Mouse (Mus musculus) CH12.LX (cell line): ENCODE data around the gene Gm10160. TPM values are rescaled to one million over a fixed set of nuclear protein-coding genes. Genes with fewer than 3 reads are reported as not detected.

Experiments used
- DNase-seq: peaks from one replicate; pipeline ENCODE4 v3.0.0-alpha.2; 2013; ENCODE audit errors: extremely low read depth
- H3K27ac ChIP-seq: 2 replicates; pipeline ENCODE4 v1.5.1; 2012; ENCODE audit warnings: low read depth, mild to moderate bottlenecking, control low read depth, moderate library complexity; ENCODE audit not compliant: insufficient read depth
- H3K27me3 ChIP-seq: replicated peaks from 2 replicates; pipeline ENCODE3; 2012; ENCODE audit warnings: inconsistent platforms
- H3K36me3 ChIP-seq, 2 experiments: replicated peaks in 1 of 2; 2 replicates each; pipeline versions ENCODE3 to v1.6.1; 2012; ENCODE audit warnings: inconsistent platforms in 1 of 2, low read length in 1 of 2, mild to moderate bottlenecking in 1 of 2, mixed read lengths in 1 of 2, moderate library complexity in 1 of 2; ENCODE audit not compliant: control insufficient read depth in 1 of 2, insufficient read depth in 1 of 2
- H3K4me1 ChIP-seq, 2 experiments: 2 replicates each; pipeline ENCODE4 v1.6.1; 2012; ENCODE audit warnings: inconsistent platforms in 1 of 2, moderate library complexity in 1 of 2; ENCODE audit not compliant: insufficient read depth in 2 of 2, control insufficient read depth in 1 of 2
- H3K4me2 ChIP-seq: 2 replicates; pipeline ENCODE4 v1.6.1; 2012; ENCODE audit warnings: low read depth, mild to moderate bottlenecking, control low read depth; ENCODE audit not compliant: poor library complexity, insufficient read depth, severe bottlenecking
- H3K4me3 ChIP-seq, 3 experiments: fragments of 150-350 bp in 1 of 3; sonication (generic) in 1 of 3; replicated peaks in 1 of 3; 2 replicates each; pipeline versions ENCODE3 to v1.5.1; 2011 to 2012; ENCODE audit warnings: low read depth in 2 of 3, low read length in 2 of 3, mild to moderate bottlenecking in 2 of 3, moderate library complexity in 2 of 3, control low read depth in 1 of 3, improper control_type of control experiment in 1 of 3, inconsistent platforms in 1 of 3, mixed read lengths in 1 of 3; ENCODE audit not compliant: poor library complexity in 1 of 3
- H3K79me2 ChIP-seq: replicated peaks from 2 replicates; pipeline ENCODE4 v1.6.1; 2012; ENCODE audit warnings: mild to moderate bottlenecking, moderate library complexity; ENCODE audit not compliant: control insufficient read depth, poor library complexity, insufficient read depth, severe bottlenecking; ENCODE audit errors: extremely low read depth
- H3K9ac ChIP-seq: 2 replicates; pipeline ENCODE4 v1.6.1; 2012; ENCODE audit warnings: low read depth, mild to moderate bottlenecking, control low read depth, moderate library complexity; ENCODE audit not compliant: insufficient read depth
- H3K9me3 ChIP-seq: replicated peaks from 2 replicates; pipeline ENCODE3; 2012; ENCODE audit warnings: low read length, inconsistent platforms, mixed read lengths
- BHLHE40 ChIP-seq: IDR thresholded peaks from 2 replicates; pipeline ENCODE4 v1.6.1; 2011; ENCODE audit warnings: mild to moderate bottlenecking, low read depth, low read length, improper control_type of control experiment
- CHD1 ChIP-seq: IDR thresholded peaks from 2 replicates; pipeline ENCODE4 v1.6.1; 2012; ENCODE audit warnings: low read depth, low read length, improper control_type of control experiment, inconsistent platforms
- CHD2 ChIP-seq: IDR thresholded peaks from 2 replicates; pipeline ENCODE4 v1.6.1; 2011; ENCODE audit warnings: low read length, improper control_type of control experiment
- CTCF ChIP-seq, 2 experiments: IDR thresholded peaks in 1 of 2; conservative IDR thresholded peaks in 1 of 2; 2 replicates each; pipeline ENCODE4 v1.5.1; 2011 to 2012; ENCODE audit warnings: low read depth in 2 of 2, low read length in 2 of 2, improper control_type of control experiment in 1 of 2, inconsistent platforms in 1 of 2, mild to moderate bottlenecking in 1 of 2, moderate library complexity in 1 of 2
- E2F4 ChIP-seq: IDR thresholded peaks from 2 replicates; pipeline ENCODE4 v1.6.1; 2011; ENCODE audit warnings: low read depth, low read length, improper control_type of control experiment; ENCODE audit not compliant: insufficient replicate concordance
- ELF1 ChIP-seq: IDR thresholded peaks from 2 replicates; pipeline ENCODE4 v1.6.1; 2014; ENCODE audit warnings: low read depth, mild to moderate bottlenecking, inconsistent platforms, low read length, improper control_type of control experiment
- EP300 ChIP-seq: IDR thresholded peaks from 2 replicates; pipeline ENCODE4 v1.6.1; 2011; ENCODE audit warnings: low read length, improper control_type of control experiment
- ETS1 ChIP-seq: conservative IDR thresholded peaks from 2 replicates; pipeline ENCODE4 v1.6.1; 2012; ENCODE audit warnings: low read depth, mild to moderate bottlenecking, inconsistent platforms, low read length, improper control_type of control experiment, moderate library complexity
- GABPA ChIP-seq: IDR thresholded peaks from 2 replicates; pipeline ENCODE4 v1.6.1; 2012; ENCODE audit warnings: low read depth, low read length, improper control_type of control experiment, inconsistent platforms; ENCODE audit not compliant: insufficient replicate concordance
- HCFC1 ChIP-seq: IDR thresholded peaks from 2 replicates; pipeline ENCODE4 v1.6.1; 2012; ENCODE audit warnings: low read depth, mild to moderate bottlenecking, inconsistent platforms, low read length, improper control_type of control experiment
- IRF4 ChIP-seq: IDR thresholded peaks from 2 replicates; pipeline ENCODE4 v1.6.1; 2014; ENCODE audit warnings: low read depth, mild to moderate bottlenecking, inconsistent platforms, low read length, improper control_type of control experiment
- JUN ChIP-seq: IDR thresholded peaks from 2 replicates; pipeline ENCODE4 v1.6.1; 2011; ENCODE audit warnings: low read depth, mild to moderate bottlenecking, low read length, improper control_type of control experiment, moderate library complexity; ENCODE audit not compliant: insufficient read depth
- JUND ChIP-seq: conservative IDR thresholded peaks from 2 replicates; pipeline ENCODE4 v1.6.1; 2011; ENCODE audit warnings: low read depth, low read length, improper control_type of control experiment
- KAT2A ChIP-seq: IDR thresholded peaks from 2 replicates; pipeline ENCODE4 v1.6.1; 2012; ENCODE audit warnings: low read length, improper control_type of control experiment, inconsistent platforms; ENCODE audit not compliant: insufficient replicate concordance
- MAFK ChIP-seq: IDR thresholded peaks from 2 replicates; pipeline ENCODE4 v1.6.1; 2011; ENCODE audit warnings: low read length, improper control_type of control experiment; ENCODE audit not compliant: insufficient replicate concordance
- MAX ChIP-seq: IDR thresholded peaks from 2 replicates; pipeline ENCODE4 v1.6.1; 2011; ENCODE audit warnings: low read length, improper control_type of control experiment
- MAZ ChIP-seq: IDR thresholded peaks from 2 replicates; pipeline ENCODE4 v1.6.1; 2012; ENCODE audit warnings: low read depth, mild to moderate bottlenecking, inconsistent platforms, low read length, improper control_type of control experiment, moderate library complexity
- MEF2A ChIP-seq: IDR thresholded peaks from 2 replicates; pipeline ENCODE4 v1.6.1; 2014; ENCODE audit warnings: low read depth, mild to moderate bottlenecking, inconsistent platforms, low read length, improper control_type of control experiment, borderline replicate concordance
- MXI1 ChIP-seq: IDR thresholded peaks from 2 replicates; pipeline ENCODE4 v1.6.1; 2011; ENCODE audit warnings: mild to moderate bottlenecking, low read depth, low read length, improper control_type of control experiment
- MYC ChIP-seq: IDR thresholded peaks from 2 replicates; pipeline ENCODE4 v1.6.1; 2011; ENCODE audit warnings: low read depth, mild to moderate bottlenecking, improper control_type of control experiment, low read length
- NELFE ChIP-seq: IDR thresholded peaks from 2 replicates; pipeline ENCODE4 v1.6.1; 2011; ENCODE audit warnings: low read depth, low read length, improper control_type of control experiment
- NRF1 ChIP-seq: IDR thresholded peaks from 2 replicates; pipeline ENCODE4 v1.6.1; 2014; ENCODE audit warnings: low read depth, mild to moderate bottlenecking, inconsistent platforms, low read length, improper control_type of control experiment, moderate library complexity
- PAX5 ChIP-seq: IDR thresholded peaks from 2 replicates; pipeline ENCODE4 v1.6.1; 2012; ENCODE audit warnings: low read length, inconsistent platforms, mixed read lengths
- POLR2A ChIP-seq: IDR thresholded peaks from 2 replicates; pipeline ENCODE4 v1.6.1; 2011; ENCODE audit warnings: low read depth, mild to moderate bottlenecking, improper control_type of control experiment, low read length
- POLR2AphosphoS2 ChIP-seq: IDR thresholded peaks from 2 replicates; pipeline ENCODE4 v1.6.1; 2011; ENCODE audit warnings: low read depth, low read length, improper control_type of control experiment
- RAD21 ChIP-seq: IDR thresholded peaks from 2 replicates; pipeline ENCODE4 v1.6.1; 2011; ENCODE audit warnings: low read depth, mild to moderate bottlenecking, low read length, improper control_type of control experiment, moderate library complexity
- RCOR1 ChIP-seq: conservative IDR thresholded peaks from 2 replicates; pipeline ENCODE4 v1.6.1; 2012; ENCODE audit warnings: low read depth, mild to moderate bottlenecking, inconsistent platforms, low read length, improper control_type of control experiment
- SIN3A ChIP-seq: IDR thresholded peaks from 2 replicates; pipeline ENCODE4 v1.6.1; 2012; ENCODE audit warnings: low read length, improper control_type of control experiment, inconsistent platforms
- SMC3 ChIP-seq: IDR thresholded peaks from 2 replicates; pipeline ENCODE4 v1.6.1; 2011; ENCODE audit warnings: low read depth, low read length, improper control_type of control experiment
- TBP ChIP-seq: conservative IDR thresholded peaks from 2 replicates; pipeline ENCODE4 v1.6.1; 2011; ENCODE audit warnings: low read depth, low read length, improper control_type of control experiment
- TCF12 ChIP-seq: IDR thresholded peaks from 2 replicates; pipeline ENCODE4 v1.6.1; 2014; ENCODE audit warnings: low read depth, mild to moderate bottlenecking, inconsistent platforms, low read length, improper control_type of control experiment
- UBTF ChIP-seq: IDR thresholded peaks from 2 replicates; pipeline ENCODE4 v1.6.1; 2012; ENCODE audit warnings: low read depth, mild to moderate bottlenecking, inconsistent platforms, low read length, improper control_type of control experiment, moderate library complexity
- USF1 ChIP-seq: IDR thresholded peaks from 2 replicates; pipeline ENCODE4 v1.6.1; 2014; ENCODE audit warnings: low read depth, mild to moderate bottlenecking, inconsistent platforms, low read length, improper control_type of control experiment
- USF2 ChIP-seq: conservative IDR thresholded peaks from 2 replicates; pipeline ENCODE4 v1.6.1; 2011; ENCODE audit warnings: low read depth, low read length, improper control_type of control experiment
- ZC3H11A ChIP-seq: IDR thresholded peaks from 2 replicates; pipeline ENCODE4 v1.6.1; 2012; ENCODE audit warnings: low read depth, mild to moderate bottlenecking, inconsistent platforms, low read length, improper control_type of control experiment
- ZKSCAN1 ChIP-seq: IDR thresholded peaks from 2 replicates; pipeline ENCODE4 v1.6.1; 2012; ENCODE audit warnings: low read depth, inconsistent platforms, low read length, improper control_type of control experiment, borderline replicate concordance
- ZMIZ1 ChIP-seq: IDR thresholded peaks from 2 replicates; pipeline ENCODE4 v1.6.1; 2012; ENCODE audit warnings: low read depth, mild to moderate bottlenecking, inconsistent platforms, low read length, improper control_type of control experiment
- ZNF384 ChIP-seq: IDR thresholded peaks from 2 replicates; pipeline ENCODE4 v1.6.1; 2012; ENCODE audit warnings: low read depth, low read length, improper control_type of control experiment, inconsistent platforms
- dilution Hi-C: fragments of 300-500 bp; cut with MboI; formaldehyde crosslinking; loops from 2 replicates; pipeline ENCODE4 v1.14.3; 2020; ENCODE audit warnings: low sequenced_read_pairs; ENCODE audit not compliant: extremely low pct_unique_long_range_greater_than_20kb, extremely low pct_ligation_motif_present
- in situ Hi-C: fragments of 300-500 bp; cut with MboI; formaldehyde crosslinking; loops from 3 replicates; pipeline ENCODE4 v1.14.3; 2019; ENCODE audit warnings: low sequenced_read_pairs, low pct_ligation_motif_present, low pct_unique_long_range_greater_than_20kb, mixed read lengths
- polyA plus RNA-seq: library from polyadenylated mRNA; unstranded; fragments of >175 nt; gene quantifications from 2 replicates; pipeline ENCODE4 v1.2.1, GENCODE M21; 2012; ENCODE audit warnings: low read depth; ENCODE audit not compliant: insufficient read length
- total RNA-seq, 2 experiments: library from RNA; depleted of rRNA; stranded (reverse); fragments of 300-350 nt in 1 of 2; fragments of >200 nt in 1 of 2; gene quantifications; 2 replicates each; pipeline ENCODE4 v1.2.3; 2012 to 2014

Gene Gm10160
- total and polyA plus RNA-seq, 3 experiments: not detected

DNA sequence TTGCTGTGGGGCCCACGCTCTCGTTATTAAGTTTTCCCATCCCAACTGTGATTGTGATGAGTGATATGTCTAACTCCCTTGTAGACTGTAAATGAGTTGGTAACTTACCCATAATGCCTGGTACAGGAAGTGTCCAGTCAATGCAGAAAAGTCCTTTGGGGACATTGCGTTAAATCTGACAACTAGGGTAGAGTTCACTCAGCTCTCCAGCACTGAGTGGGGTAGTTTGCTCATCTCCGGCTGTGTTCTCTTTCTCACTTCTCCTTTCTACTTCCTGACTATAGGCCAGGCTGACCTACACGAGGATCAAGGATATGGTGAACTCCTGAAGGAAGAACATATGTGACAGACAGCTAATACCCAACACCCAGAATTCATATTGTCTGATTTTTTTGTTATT lies 6.4 kb downstream of the Gm10160 start:
- dilution Hi-C loops: no loop called here
- Histone ChIP-seq H3K27me3 (no peaks in the 10 kb centered on the region), H3K79me2 (no peaks in the 10 kb centered on the region), H3K4me2 (peak overlapping the region; percentile 92), H3K4me3 (no peak overlapping the region), H3K4me1 (peaks cover 4 to 25% of the 10 kb centered on the region in 2 experiments), H3K27ac (peak overlapping the region; percentile 64; the same call in 1 of the 2 replicates), H3K9ac (no peak overlapping the region), H3K9me3 (no peaks in the 10 kb centered on the region), H3K36me3 (no peaks in the 10 kb centered on the region)
- TF ChIP-seq ZKSCAN1: no peak
- TF ChIP-seq JUND: peak; percentile 83
- peak; percentile 75; the same call in 1 of the 2 replicates for TF ChIP-seq MAZ
- no peak for TF ChIP-seq ZC3H11A
- 0 out of 2 replicates have a peak, but pooled peaks have one; percentile 47 for TF ChIP-seq POLR2AphosphoS2
- TF ChIP-seq EP300: peak; percentile 97
- peak; percentile 78; the same call in 1 of the 2 replicates for TF ChIP-seq CHD1
- TF ChIP-seq JUN: peak; percentile 84
- TF ChIP-seq KAT2A: 0 out of 2 replicates have a peak, but pooled peaks have one; percentile 36
- peak; percentile 57; the same call in 1 of the 2 replicates for TF ChIP-seq MAFK
- TF ChIP-seq MYC: peak; percentile 76; the same call in 1 of the 2 replicates
- no peak for TF ChIP-seq CTCF (conservative IDR thresholded peaks at IDR 0.05 in 1 of 2, IDR thresholded peaks at IDR 0.05 in 1 of 2; ENCODE audit: low read depth in 2 of 2, low read length in 2 of 2)
- no peak for TF ChIP-seq PAX5
- peak; percentile 73; the same call in 1 of the 2 replicates for TF ChIP-seq SIN3A
- TF ChIP-seq NELFE: peak; percentile 29; the same call in 1 of the 2 replicates
- TF ChIP-seq ETS1: peak; percentile 84
- TF ChIP-seq NRF1: 0 out of 2 replicates have a peak, but pooled peaks have one; percentile 30
- peak; percentile 65 for TF ChIP-seq HCFC1
- peak; percentile 57 for TF ChIP-seq BHLHE40
- no peak for TF ChIP-seq E2F4
- no peak for TF ChIP-seq USF1
- TF ChIP-seq MAX: peak; percentile 66; the same call in 1 of the 2 replicates
- TF ChIP-seq UBTF: no peak
- peak; percentile 51 for TF ChIP-seq MXI1
- TF ChIP-seq TBP: peak; percentile 82
- TF ChIP-seq RAD21: no peak
- 0 out of 2 replicates have a peak, but pooled peaks have one; percentile 7 for TF ChIP-seq ZNF384
- TF ChIP-seq TCF12: peak; percentile 73
- TF ChIP-seq POLR2A: peak; percentile 42; the same call in 1 of the 2 replicates
- peak; percentile 85 for TF ChIP-seq ELF1
- peak; percentile 67; the same call in 1 of the 2 replicates for TF ChIP-seq ZMIZ1
- TF ChIP-seq RCOR1: peak; percentile 94
- TF ChIP-seq CHD2: peak; percentile 69
- no peak for TF ChIP-seq SMC3
- TF ChIP-seq GABPA: no peak
- peak; percentile 99 for TF ChIP-seq IRF4
- peak; percentile 85 for TF ChIP-seq MEF2A
- no peak for TF ChIP-seq USF2
- in situ Hi-C loops: no loop called here
- peak; percentile 89 for DNase-seq
